16 mouse cellular contexts compared by ENCODE assay signal in genomic region chr6:29229265-29229913, GRCm38 (mm10). TPM values are rescaled to one million over a fixed set of nuclear protein-coding genes. Genes with fewer than 3 reads are reported as not detected.
DNase-seq lines count a peak whose midpoint lies in the region; ATAC-seq lines count a peak whose summit lies in the region.
"Had no signal": no experiment of that assay in that cellular context is flagged by ENCODE, and none has a peak within 500 bp of the region (broad histone marks: within the 10 kb centered on the region; RNA-seq: fewer than 3 reads in every experiment).

No protein-coding gene starts in this region.

- H3K4me2 ChIP-seq in embryonic facial prominence, embryonic 11.5 days (ENCODE audit: low read depth, low read length), result no peak overlapping the region
- no peak overlapping the region for H3K4me2 ChIP-seq in intestine, embryonic 16.5 days (ENCODE audit: low read depth, low read length)
- H3K4me2 ChIP-seq in intestine, embryonic 15.5 days (replicated peaks), result no peak overlapping the region
- H3K4me2 ChIP-seq: neural tube, embryonic 15.5 days had no signal

- H3K27ac ChIP-seq in embryonic facial prominence, embryonic 11.5 days (replicated peaks; ENCODE audit: low read depth, low read length), result no peak overlapping the region
- H3K27ac ChIP-seq in embryonic facial prominence, embryonic 10.5 days (replicated peaks), result no peak overlapping the region
- H3K27ac ChIP-seq in intestine, embryonic 16.5 days (ENCODE audit: low read length), result no peak overlapping the region
- no peak overlapping the region for H3K27ac ChIP-seq in intestine, embryonic 15.5 days
- H3K27ac ChIP-seq: neural tube, embryonic 15.5 days had no signal

- no peaks in the 10 kb centered on the region; the same call in 1 of the 2 replicates for H3K4me1 ChIP-seq in embryonic facial prominence, embryonic 11.5 days (ENCODE audit: control insufficient read depth, insufficient read depth, low read length)
- no peaks in the 10 kb centered on the region for H3K4me1 ChIP-seq in embryonic facial prominence, embryonic 10.5 days
- H3K4me1 ChIP-seq in intestine, embryonic 16.5 days (ENCODE audit: control insufficient read depth, insufficient read depth, low read length), result no peaks in the 10 kb centered on the region
- no peaks in the 10 kb centered on the region for H3K4me1 ChIP-seq in intestine, embryonic 15.5 days (replicated peaks)
- H3K4me1 ChIP-seq: neural tube, embryonic 15.5 days had no signal

- H3K27me3 ChIP-seq in embryonic facial prominence, embryonic 11.5 days (ENCODE audit: control insufficient read depth, insufficient read depth, low read length), result no peaks in the 10 kb centered on the region
- H3K27me3 ChIP-seq in embryonic facial prominence, embryonic 10.5 days (replicated peaks; ENCODE audit: low read depth, poor library complexity, severe bottlenecking), result no peaks in the 10 kb centered on the region
- H3K27me3 ChIP-seq in intestine, embryonic 16.5 days (replicated peaks; ENCODE audit: control insufficient read depth, insufficient read depth, low read length), result no peaks in the 10 kb centered on the region
- H3K27me3 ChIP-seq in intestine, embryonic 15.5 days (replicated peaks), result no peaks in the 10 kb centered on the region
- H3K27me3 ChIP-seq: neural tube, embryonic 15.5 days had no signal

- H3K4me3 ChIP-seq in embryonic facial prominence, embryonic 11.5 days (ENCODE audit: low read depth, low read length), result no peak overlapping the region
- H3K4me3 ChIP-seq in embryonic facial prominence, embryonic 10.5 days, result no peak overlapping the region
- H3K4me3 ChIP-seq in intestine, embryonic 16.5 days (ENCODE audit: low read length), result no peak overlapping the region
- no peak overlapping the region for H3K4me3 ChIP-seq in intestine, embryonic 15.5 days (replicated peaks)
- H3K4me3 ChIP-seq: neural tube, embryonic 15.5 days had no signal

- no peaks in the 10 kb centered on the region for H3K9me3 ChIP-seq in embryonic facial prominence, embryonic 11.5 days (replicated peaks; ENCODE audit: control insufficient read depth, low read length)
- no peaks in the 10 kb centered on the region for H3K9me3 ChIP-seq in embryonic facial prominence, embryonic 10.5 days
- no peaks in the 10 kb centered on the region for H3K9me3 ChIP-seq in intestine, embryonic 16.5 days (ENCODE audit: control insufficient read depth, low read length)
- no peaks in the 10 kb centered on the region for H3K9me3 ChIP-seq in intestine, embryonic 15.5 days
- H3K9me3 ChIP-seq: neural tube, embryonic 15.5 days had no signal

- 88% methylated on average over 6 of the region's 6 CpGs for WGBS in embryonic facial prominence, embryonic 11.5 days
- WGBS in embryonic facial prominence, embryonic 10.5 days, result 88% methylated on average over 6 of the region's 6 CpGs
- WGBS in intestine, embryonic 16.5 days, result 80% methylated on average over 6 of the region's 6 CpGs
- 80% methylated on average over 6 of the region's 6 CpGs for WGBS in intestine, embryonic 15.5 days

- no peaks in the 10 kb centered on the region for H3K36me3 ChIP-seq in embryonic facial prominence, embryonic 11.5 days (replicated peaks; ENCODE audit: control insufficient read depth, insufficient read depth, low read depth, low read length)
- no peaks in the 10 kb centered on the region for H3K36me3 ChIP-seq in embryonic facial prominence, embryonic 10.5 days (replicated peaks)
- no peaks in the 10 kb centered on the region for H3K36me3 ChIP-seq in intestine, embryonic 16.5 days (ENCODE audit: control insufficient read depth, insufficient read depth, low read length)
- no peaks in the 10 kb centered on the region for H3K36me3 ChIP-seq in intestine, embryonic 15.5 days
- H3K36me3 ChIP-seq: neural tube, embryonic 15.5 days had no signal

- DNase-seq in embryonic facial prominence, embryonic 11.5 days (ENCODE audit: low spot score), result no peak
- no peak for DNase-seq in embryonic facial prominence, embryonic 10.5 days (ENCODE audit: low spot score)
- peak; percentile 32 for DNase-seq in thymus, postnatal 4 days
- DNase-seq in thymus, postnatal 0 days (ENCODE audit: low spot score), result no peak
- no peak for DNase-seq in layer of hippocampus, postnatal 14 days (ENCODE audit: low spot score in 2 of 2)
- DNase-seq: cerebellum, adult 11-12 months; embryo, embryonic 11 days; heart, postnatal 10 days; kidney, adult 18-20 months; right cerebral cortex, adult 18-20 months had no signal

- H3K9ac ChIP-seq in embryonic facial prominence, embryonic 11.5 days (replicated peaks; ENCODE audit: low read length), result no peak overlapping the region
- H3K9ac ChIP-seq in intestine, embryonic 16.5 days (ENCODE audit: low read depth, low read length), result no peak overlapping the region
- H3K9ac ChIP-seq in intestine, embryonic 15.5 days, result no peak overlapping the region
- H3K9ac ChIP-seq: neural tube, embryonic 15.5 days had no signal

- ATAC-seq in embryonic facial prominence, embryonic 11.5 days (replicated peaks; ENCODE audit: insufficient number of reproducible peaks, low FRiP score, low TSS enrichment, low read depth), result peak; percentile 56; the same call in 1 of the 2 replicates
- ATAC-seq in intestine, embryonic 16.5 days, result peak; percentile 50; the same call in 1 of the 2 replicates
- ATAC-seq in intestine, embryonic 15.5 days, result no peak
- no peak for ATAC-seq in granulocyte monocyte progenitor cell, adult 5-6 weeks (replicated peaks; ENCODE audit: poor library complexity, severe bottlenecking)

RNA-seq across cellular contexts. Expression of gene Impdh1, which starts 13.2 kb away (rescaled TPM):
- 28.1 and 31.7 TPM in 2 replicates for polyA plus RNA-seq in embryonic facial prominence, embryonic 11.5 days (2014; fragmentation: Nextera tagmentation; extraction: Ambion mirVana)
- 44.7 and 50.2 TPM in 2 replicates for polyA plus RNA-seq in embryonic facial prominence, embryonic 10.5 days (2016; fragmentation: Nextera tagmentation; extraction: Ambion mirVana)
- polyA plus RNA-seq in intestine, embryonic 16.5 days (2015; fragmentation: Nextera tagmentation; extraction: Ambion mirVana), result 39.7 and 40.1 TPM in 2 replicates
- polyA plus RNA-seq in intestine, embryonic 15.5 days (2015; fragmentation: Nextera tagmentation; extraction: Ambion mirVana), result 44.7 and 44.8 TPM in 2 replicates
- 138 and 141 TPM in 2 replicates for polyA plus RNA-seq in thymus, postnatal 0 days (2015; fragmentation: Nextera tagmentation; extraction: Ambion mirVana)
- 109 and 124 TPM in 2 replicates for total RNA-seq in granulocyte monocyte progenitor cell, adult 5-6 weeks (2014; fragmentation: Nextera tagmentation)
- 110 and 120 TPM in 2 replicates for total RNA-seq in granulocyte monocyte progenitor cell, adult 5-6 weeks (2017)
- total RNA-seq in layer of hippocampus, postnatal 14 days (2021), result 10 to 100 TPM; 59.5 to 62.0 TPM

RNA-seq across cellular contexts. Expression of gene Hilpda, which starts 42.9 kb away (rescaled TPM):
- 35.0 and 41.6 TPM in 2 replicates for polyA plus RNA-seq in embryonic facial prominence, embryonic 11.5 days (2014; fragmentation: Nextera tagmentation; extraction: Ambion mirVana)
- polyA plus RNA-seq in embryonic facial prominence, embryonic 10.5 days (2016; fragmentation: Nextera tagmentation; extraction: Ambion mirVana), result 35.3 and 39.9 TPM in 2 replicates
- 27.0 and 27.8 TPM in 2 replicates for polyA plus RNA-seq in intestine, embryonic 16.5 days (2015; fragmentation: Nextera tagmentation; extraction: Ambion mirVana)
- 32.4 and 34.6 TPM in 2 replicates for polyA plus RNA-seq in intestine, embryonic 15.5 days (2015; fragmentation: Nextera tagmentation; extraction: Ambion mirVana)
- polyA plus RNA-seq in thymus, postnatal 0 days (2015; fragmentation: Nextera tagmentation; extraction: Ambion mirVana), result 55.2 and 59.9 TPM in 2 replicates
- total RNA-seq in granulocyte monocyte progenitor cell, adult 5-6 weeks (2014; fragmentation: Nextera tagmentation), result 14.0 and 15.5 TPM in 2 replicates
- total RNA-seq in granulocyte monocyte progenitor cell, adult 5-6 weeks (2017), result 9.7 and 17.7 TPM in 2 replicates
- total RNA-seq in layer of hippocampus, postnatal 14 days (2021), result 1 to 10 TPM; 5.9 to 6.4 TPM

RNA-seq across cellular contexts. Expression of gene Fam71f2, which starts 50.0 kb away (rescaled TPM):
- polyA plus RNA-seq in embryonic facial prominence, embryonic 11.5 days (2014; fragmentation: Nextera tagmentation; extraction: Ambion mirVana), result 0.57 and 0.79 TPM in 2 replicates
- polyA plus RNA-seq in embryonic facial prominence, embryonic 10.5 days (2016; fragmentation: Nextera tagmentation; extraction: Ambion mirVana), result 0.25 and 0.34 TPM in 2 replicates
- polyA plus RNA-seq in intestine, embryonic 16.5 days (2015; fragmentation: Nextera tagmentation; extraction: Ambion mirVana), result 0.13 and 0.29 TPM in 2 replicates
- 0.24 and 0.39 TPM in 2 replicates for polyA plus RNA-seq in intestine, embryonic 15.5 days (2015; fragmentation: Nextera tagmentation; extraction: Ambion mirVana)
- 0.61 and 0.73 TPM in 2 replicates for polyA plus RNA-seq in thymus, postnatal 0 days (2015; fragmentation: Nextera tagmentation; extraction: Ambion mirVana)
- total RNA-seq in granulocyte monocyte progenitor cell, adult 5-6 weeks (2014; fragmentation: Nextera tagmentation), result not detected in 2 replicates
- total RNA-seq in granulocyte monocyte progenitor cell, adult 5-6 weeks (2017), result 0.88 TPM in 1 of 2 replicates, not detected in the other
- total RNA-seq in layer of hippocampus, postnatal 14 days (2021), result under 1 TPM in 1 of 2 experiments, not detected in 1; 0.43 TPM
- total RNA-seq: gastrocnemius, adult 8-10 months; heart, postnatal 10 days; liver, adult 2 months had no signal
- polyA plus RNA-seq: liver, adult 2 months had no signal

RNA-seq across cellular contexts. Expression of gene Prrt4, which starts 50.0 kb away (rescaled TPM):
- 1.3 and 1.5 TPM in 2 replicates for polyA plus RNA-seq in embryonic facial prominence, embryonic 11.5 days (2014; fragmentation: Nextera tagmentation; extraction: Ambion mirVana)
- polyA plus RNA-seq in embryonic facial prominence, embryonic 10.5 days (2016; fragmentation: Nextera tagmentation; extraction: Ambion mirVana), result 1.9 and 2.0 TPM in 2 replicates
- 0.23 and 0.27 TPM in 2 replicates for polyA plus RNA-seq in intestine, embryonic 16.5 days (2015; fragmentation: Nextera tagmentation; extraction: Ambion mirVana)
- 0.40 and 0.50 TPM in 2 replicates for polyA plus RNA-seq in intestine, embryonic 15.5 days (2015; fragmentation: Nextera tagmentation; extraction: Ambion mirVana)
- polyA plus RNA-seq in thymus, postnatal 0 days (2015; fragmentation: Nextera tagmentation; extraction: Ambion mirVana), result 0.05 and 0.09 TPM in 2 replicates
- total RNA-seq in granulocyte monocyte progenitor cell, adult 5-6 weeks (2014; fragmentation: Nextera tagmentation), result not detected in 2 replicates
- total RNA-seq in granulocyte monocyte progenitor cell, adult 5-6 weeks (2017), result not detected in 2 replicates
- total RNA-seq in layer of hippocampus, postnatal 14 days (2021), result 1 to 10 TPM; 4.8 TPM
- total RNA-seq: liver, adult 2 months had no signal

Comparison
In these comparisons a context has a peak if more than half of its experiments do, and no peak if none do; other contexts are left out.
1. ATAC-seq: peak in embryonic facial prominence, embryonic 11.5 days (single experiment) and intestine, embryonic 16.5 days (single experiment); none in intestine, embryonic 15.5 days (single experiment) and granulocyte monocyte progenitor cell, adult 5-6 weeks (single experiment).